Mouse (Mus musculus) liver, embryonic 16.5 days (tissue): ENCODE measurements at regions not wholly inside any gene's neighbourhood (a gene's known extent, or its start where the extent isn't known, plus 50 kb on each side); places are given as distances from the start of the nearest gene placed in this dataset.

ENCODE experiments used
- ATAC-seq: fragments of 200-750 bp; cut with Nextera tagmentation; 2 replicates; pipeline ENCODE4 v1.8.0; 2017; ENCODE audit warnings: low read depth, mild to moderate bottlenecking, moderate number of reproducible peaks, moderate library complexity
- H3K27ac ChIP-seq: fragments of 300-500 bp; sonication (generic); 2 replicates; pipeline ENCODE4 v1.5.1; 2014; ENCODE audit warnings: mild to moderate bottlenecking, low read length
- H3K27me3 ChIP-seq: fragments of 300-500 bp; sonication (generic); 2 replicates; pipeline ENCODE4 v1.6.1; 2014; ENCODE audit warnings: low read depth, low read length, mixed read lengths; ENCODE audit not compliant: control insufficient read depth, insufficient read depth
- H3K36me3 ChIP-seq: fragments of 300-500 bp; sonication (generic); 2 replicates; pipeline ENCODE4 v1.6.1; 2014; ENCODE audit warnings: mild to moderate bottlenecking; ENCODE audit not compliant: control insufficient read depth, insufficient read depth
- H3K4me1 ChIP-seq: fragments of 300-500 bp; sonication (generic); 2 replicates; pipeline ENCODE4 v1.6.1; 2014; ENCODE audit warnings: low read depth, low read length, mixed read lengths; ENCODE audit not compliant: control insufficient read depth
- H3K4me2 ChIP-seq: fragments of 300-500 bp; sonication (generic); 2 replicates; pipeline ENCODE4 v1.6.1; 2014; ENCODE audit warnings: low read depth, low read length, mixed read lengths
- H3K4me3 ChIP-seq: fragments of 300-500 bp; sonication (generic); 2 replicates; pipeline ENCODE4 v1.5.1; 2014; ENCODE audit warnings: low read depth, mild to moderate bottlenecking, low read length
- H3K9ac ChIP-seq: fragments of 300-500 bp; sonication (generic); 2 replicates; pipeline ENCODE4 v1.6.1; 2014; ENCODE audit warnings: low read depth, low read length
- H3K9me3 ChIP-seq: fragments of 300-500 bp; sonication (generic); replicated peaks from 2 replicates; pipeline ENCODE4 v1.6.1; 2016; ENCODE audit warnings: low read length; ENCODE audit not compliant: control insufficient read depth
- WGBS: fragments of 180-500 bp; shearing (Covaris S2); extraction: QIAGEN DNeasy Blood & Tissue Kit; methylation state at CpG from one replicate; pipeline ENCODE4 v1.1.7; 2014; ENCODE audit not compliant: insufficient replicate concordance; 5-methylcytosine and 5-hydroxymethylcytosine counted together

DNA sequence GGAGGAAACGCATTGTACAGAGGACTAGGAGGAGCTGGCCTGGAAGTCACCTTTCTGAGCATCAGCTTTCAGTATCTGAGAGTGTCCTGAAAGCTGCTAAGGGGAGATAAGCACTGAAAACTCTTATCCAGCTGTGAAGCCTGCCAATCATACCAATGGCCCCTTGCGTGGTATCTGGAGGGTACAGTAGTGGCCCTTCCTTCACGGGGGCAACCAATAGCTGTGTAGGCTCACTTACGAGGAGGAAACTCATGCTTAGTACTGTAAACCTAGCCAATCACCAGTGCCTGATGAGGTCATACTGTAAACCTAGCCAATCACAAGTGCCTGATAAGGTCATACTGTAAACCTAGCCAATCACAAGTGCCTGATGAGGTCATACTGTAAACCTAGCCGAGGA, 231.7 kb upstream of the Fam241a start:
- ATAC-seq = peak; percentile 30; the same call in 1 of the 2 replicates
- no peak overlapping the region for H3K4me2 ChIP-seq
- no peak overlapping the region for H3K9ac ChIP-seq
- no peak overlapping the region for H3K27ac ChIP-seq
- no peaks in the 10 kb centered on the region for H3K9me3 ChIP-seq
- no peak overlapping the region for H3K4me3 ChIP-seq
- WGBS = 46% methylated on average over 5 of the region's 5 CpGs
- no peaks in the 10 kb centered on the region for H3K4me1 ChIP-seq
- H3K36me3 ChIP-seq = no peaks in the 10 kb centered on the region
- H3K27me3 ChIP-seq = no peaks in the 10 kb centered on the region

DNA sequence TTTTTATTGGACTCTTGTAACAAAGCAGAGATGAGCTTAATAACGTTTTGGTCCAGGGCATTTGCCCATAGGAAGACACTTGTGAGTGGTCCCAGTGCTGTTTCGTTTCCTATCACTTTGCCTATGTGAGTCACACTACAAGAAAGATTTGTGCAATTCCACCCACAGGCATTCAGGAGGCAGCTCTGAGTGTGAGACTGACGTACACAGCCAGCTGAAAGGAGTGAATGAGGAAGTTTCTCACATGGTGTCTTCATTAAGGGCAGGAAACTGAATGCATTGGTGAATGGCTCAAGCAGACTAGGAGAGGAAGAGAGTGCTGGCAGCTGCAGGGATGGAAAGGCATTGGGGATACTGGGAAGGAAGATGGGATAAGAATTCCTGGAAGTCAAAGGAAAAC, 230.5 kb upstream of the Fam241a start:
- 15% methylated on average over 3 of the region's 3 CpGs for WGBS
- Histone ChIP-seq H3K27me3 (no peaks in the 10 kb centered on the region), H3K27ac (no peak overlapping the region), H3K4me3 (no peak overlapping the region), H3K4me2 (no peak overlapping the region), H3K36me3 (no peaks in the 10 kb centered on the region), H3K9me3 (no peaks in the 10 kb centered on the region), H3K4me1 (no peaks in the 10 kb centered on the region), H3K9ac (no peak overlapping the region)
- ATAC-seq = no peak

DNA sequence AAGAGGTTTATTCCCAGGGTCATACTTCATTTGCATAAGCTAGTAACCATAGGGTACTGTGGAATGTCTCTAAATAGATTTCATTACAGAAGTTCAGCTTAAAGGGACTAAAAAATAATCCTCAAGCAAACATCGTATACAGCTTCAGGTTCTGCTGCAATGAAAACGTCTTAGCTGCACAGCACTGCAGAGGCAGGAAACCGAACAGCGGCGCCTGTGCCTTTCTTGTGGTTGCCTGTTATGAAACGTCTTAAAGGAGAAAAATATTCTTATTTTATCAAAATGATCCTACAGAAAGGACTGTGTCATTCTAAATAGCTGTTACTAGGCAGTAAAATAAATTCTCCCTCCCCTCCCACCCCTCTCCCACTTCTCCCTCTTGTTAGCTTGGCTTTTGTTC, 226.0 kb upstream of the Fam241a start:
- Histone ChIP-seq H3K4me1 (no peaks in the 10 kb centered on the region), H3K4me2 (no peak overlapping the region), H3K9ac (no peak overlapping the region), H3K27ac (no peak overlapping the region), H3K27me3 (no peaks in the 10 kb centered on the region), H3K9me3 (no peaks in the 10 kb centered on the region), H3K36me3 (no peaks in the 10 kb centered on the region), H3K4me3 (no peak overlapping the region)
- WGBS = 22% methylated on average over 6 of the region's 6 CpGs
- no peak for ATAC-seq

- no peaks in the 10 kb centered on the region for H3K4me1 ChIP-seq
- no peak overlapping the region for H3K27ac ChIP-seq
- H3K4me2 ChIP-seq = no peak overlapping the region
- no peaks in the 10 kb centered on the region for H3K27me3 ChIP-seq
- H3K36me3 ChIP-seq = no peaks in the 10 kb centered on the region
- H3K9ac ChIP-seq = no peak overlapping the region
- 68% methylated on average over 6 of the region's 6 CpGs for WGBS
- no peaks in the 10 kb centered on the region for H3K9me3 ChIP-seq
- H3K4me3 ChIP-seq = no peak overlapping the region
- no peak for ATAC-seq
Measured at GRCm38 (mm10) chr3:128120647-128121440, 224.7 kb upstream of the Fam241a start.

DNA sequence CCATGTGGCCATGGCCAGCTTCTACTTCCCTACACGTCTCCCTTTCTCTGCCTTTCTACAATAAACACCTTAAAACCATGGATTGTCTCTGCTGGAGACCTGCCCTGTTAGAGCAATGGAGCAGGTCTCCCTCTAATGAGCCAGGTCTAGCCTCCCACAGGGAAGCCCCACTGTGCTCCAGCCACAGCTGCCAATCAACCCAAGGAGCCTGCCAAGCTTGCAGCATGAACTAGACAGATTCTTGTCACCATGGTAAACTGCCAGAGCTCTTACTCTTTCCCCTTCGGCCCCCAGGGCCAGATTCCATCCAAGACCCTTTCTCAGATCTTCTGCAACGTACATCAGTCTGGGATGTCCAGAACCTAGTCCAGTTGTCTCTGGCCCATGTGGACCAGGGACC, 217.1 kb upstream of the Fam241a start:
- Histone ChIP-seq H3K27me3 (no peaks in the 10 kb centered on the region), H3K4me2 (no peak overlapping the region), H3K9me3 (no peaks in the 10 kb centered on the region), H3K4me3 (no peak overlapping the region), H3K9ac (no peak overlapping the region), H3K27ac (no peak overlapping the region), H3K36me3 (no peaks in the 10 kb centered on the region), H3K4me1 (no peaks in the 10 kb centered on the region)
- no peak for ATAC-seq
- WGBS = 50% methylated on average over 3 of the region's 3 CpGs

GRCm38 (mm10) chr3:128110406-128110805, 214.3 kb upstream of the Fam241a start:
- 53% methylated on average over 2 of the region's 2 CpGs for WGBS
- Histone ChIP-seq H3K9ac (no peak overlapping the region), H3K27ac (no peak overlapping the region), H3K4me2 (no peak overlapping the region), H3K27me3 (no peaks in the 10 kb centered on the region), H3K9me3 (no peaks in the 10 kb centered on the region), H3K4me3 (no peak overlapping the region), H3K4me1 (no peaks in the 10 kb centered on the region), H3K36me3 (no peaks in the 10 kb centered on the region)
- ATAC-seq = no peak

DNA sequence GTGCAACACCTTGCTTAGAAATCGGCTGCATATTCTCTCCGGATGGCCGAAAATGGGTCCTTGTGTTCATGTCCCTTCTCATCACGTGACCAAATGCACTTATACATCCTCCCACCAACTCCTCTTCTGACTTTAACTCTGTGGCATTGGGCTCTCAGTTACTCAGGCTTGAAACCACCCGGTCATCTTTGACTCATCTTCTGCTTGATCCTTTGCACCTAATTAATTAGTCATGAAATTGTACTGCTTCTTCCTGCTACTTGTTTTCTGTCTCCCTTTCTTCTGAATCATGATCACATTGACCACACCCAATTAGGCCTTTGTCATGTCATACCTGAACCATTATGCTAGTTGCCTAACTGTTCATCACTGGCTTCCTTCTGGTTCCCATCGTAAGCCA, 208.4 kb upstream of the Fam241a start:
- Histone ChIP-seq H3K27ac (no peak overlapping the region), H3K4me2 (no peak overlapping the region), H3K27me3 (no peaks in the 10 kb centered on the region), H3K4me3 (no peak overlapping the region), H3K9me3 (no peaks in the 10 kb centered on the region), H3K36me3 (no peaks in the 10 kb centered on the region), H3K9ac (no peak overlapping the region), H3K4me1 (no peaks in the 10 kb centered on the region)
- WGBS = 67% methylated on average over 6 of the region's 6 CpGs
- ATAC-seq = no peak

DNA sequence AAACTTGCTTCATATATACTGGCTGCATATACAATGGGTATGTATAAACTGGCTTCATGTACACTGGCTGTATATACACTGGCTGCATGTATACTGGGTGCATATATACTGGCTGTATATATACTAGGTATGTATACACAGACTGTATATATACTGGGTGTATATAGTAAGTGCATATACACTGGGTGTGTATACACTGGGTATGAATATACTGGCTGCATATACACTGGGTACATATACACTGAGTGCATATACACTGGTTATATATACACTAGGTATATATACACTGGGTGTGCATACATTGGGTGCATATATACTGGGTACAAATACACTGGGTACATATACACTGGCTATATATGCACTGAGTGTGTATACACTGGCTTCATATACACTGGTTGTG, 196.9 kb upstream of the Fam241a start:
- no peak overlapping the region for H3K4me3 ChIP-seq
- H3K27me3 ChIP-seq = no peaks in the 10 kb centered on the region
- no peak overlapping the region for H3K4me2 ChIP-seq
- H3K27ac ChIP-seq = no peak overlapping the region
- H3K9me3 ChIP-seq = no peaks in the 10 kb centered on the region
- no peak for ATAC-seq
- no peaks in the 10 kb centered on the region for H3K36me3 ChIP-seq
- no peak overlapping the region for H3K9ac ChIP-seq
- H3K4me1 ChIP-seq = no peaks in the 10 kb centered on the region

GRCm38 (mm10) chr3:128088207-128088606, 192.1 kb upstream of the Fam241a start:
- no peak overlapping the region for H3K27ac ChIP-seq
- no peak overlapping the region for H3K4me3 ChIP-seq
- H3K27me3 ChIP-seq = no peaks in the 10 kb centered on the region
- H3K9ac ChIP-seq = no peak overlapping the region
- H3K4me1 ChIP-seq = no peaks in the 10 kb centered on the region
- ATAC-seq = no peak
- no peak overlapping the region for H3K4me2 ChIP-seq
- 26% methylated on average over 4 of the region's 4 CpGs for WGBS
- no peaks in the 10 kb centered on the region for H3K36me3 ChIP-seq
- no peaks in the 10 kb centered on the region for H3K9me3 ChIP-seq
